Mouse (Mus musculus): ENCODE results near the gene Olfr1358. TPM values are rescaled to one million over a fixed set of nuclear protein-coding genes. Genes with fewer than 3 reads are reported as not detected.

Gene Olfr1358
- total RNA-seq, 2 experiments from 2014 or later = not detected

DNA sequence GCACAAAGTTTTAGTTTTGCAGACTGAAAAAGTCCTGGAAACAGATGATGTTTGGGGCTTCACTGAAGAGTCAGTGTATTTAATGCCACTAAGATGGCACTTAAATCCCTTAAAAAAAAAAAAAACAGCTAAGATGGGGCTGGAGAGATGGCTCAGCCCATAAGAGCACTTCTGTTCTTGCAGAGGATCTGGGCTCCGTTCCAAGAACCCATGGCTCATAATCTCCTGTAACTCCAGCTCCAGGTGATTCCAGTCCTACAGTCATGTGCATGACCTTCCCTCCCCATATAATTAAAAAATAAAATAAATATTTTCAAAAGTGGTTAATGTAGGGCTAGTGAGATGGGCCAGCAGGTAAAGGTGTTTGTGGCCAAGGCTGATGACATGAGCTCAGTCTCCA lies 47.8 kb downstream of the Olfr1358 start:
- ATAC-seq (replicated peaks; ENCODE audit: low FRiP score, poor library complexity, severe bottlenecking) = no peak

GRCm38 (mm10) chr10:78569191-78569590 lies 52.0 kb downstream of the Olfr1358 start:
- no peak for ATAC-seq (replicated peaks; ENCODE audit: low FRiP score, poor library complexity, severe bottlenecking)

DNA sequence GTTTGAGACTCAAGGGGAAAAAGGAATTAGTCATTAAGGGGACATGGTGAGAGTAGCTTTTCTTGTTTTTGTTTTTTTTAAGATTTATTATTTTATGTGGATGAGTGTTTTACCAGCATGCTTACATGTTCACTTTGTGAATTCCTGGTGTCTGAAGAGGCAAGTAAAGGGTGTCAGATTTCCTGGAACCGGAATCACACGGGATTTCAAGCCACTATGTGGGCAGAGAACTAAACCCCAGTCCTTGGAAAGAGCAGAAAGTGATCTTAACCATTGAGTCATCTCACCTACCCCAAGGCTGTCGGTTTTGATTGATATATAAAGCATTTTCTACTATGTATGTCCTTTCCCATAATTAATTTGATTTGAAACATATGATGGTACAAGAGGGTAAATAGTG lies 52.5 kb downstream of the Olfr1358 start:
- ATAC-seq (replicated peaks; ENCODE audit: low FRiP score, poor library complexity, severe bottlenecking) = no peak

Other genes with a start within 250 kb of the Olfr1358 start
- 3.3 and 5.8 TPM in 2 replicates for gene Agpat3, start 164.9 kb upstream of the Olfr1358 start, total RNA-seq (2015; ENCODE audit: low replicate concordance)
- gene Agpat3, start 164.9 kb upstream of the Olfr1358 start, total RNA-seq (2017; ENCODE audit: low replicate concordance) = 2.6 and 3.2 TPM in 2 replicates
- 4.8 and 17.3 TPM in 2 replicates for gene Rrp1, start 104.4 kb upstream of the Olfr1358 start, total RNA-seq (2015; ENCODE audit: low replicate concordance)
- 44.9 and 46.9 TPM in 2 replicates for gene Rrp1, start 104.4 kb upstream of the Olfr1358 start, total RNA-seq (2017; ENCODE audit: low replicate concordance)
- 17.7 and 24.9 TPM in 2 replicates for gene Cstb, start 91.8 kb upstream of the Olfr1358 start, total RNA-seq (2015; ENCODE audit: low replicate concordance)
- 3.3 and 10.0 TPM in 2 replicates for gene Cstb, start 91.8 kb upstream of the Olfr1358 start, total RNA-seq (2017; ENCODE audit: low replicate concordance)
- 2.9 and 6.3 TPM in 2 replicates for gene Pdxk, start 52.5 kb upstream of the Olfr1358 start, total RNA-seq (2015; ENCODE audit: low replicate concordance)
- 1.4 TPM in 2 replicates for gene Pdxk, start 52.5 kb upstream of the Olfr1358 start, total RNA-seq (2017; ENCODE audit: low replicate concordance)
- 5.6 and 6.5 TPM in 2 replicates for gene Ilvbl, start 56.9 kb downstream of the Olfr1358 start, total RNA-seq (2015; ENCODE audit: low replicate concordance)
- gene Ilvbl, start 56.9 kb downstream of the Olfr1358 start, total RNA-seq (2017; ENCODE audit: low replicate concordance) = 8.4 and 12.7 TPM in 2 replicates
- gene Syde1, start 74.5 kb downstream of the Olfr1358 start, total RNA-seq (2015; ENCODE audit: low replicate concordance) = not detected in 2 replicates
- gene Syde1, start 74.5 kb downstream of the Olfr1358 start, total RNA-seq (2017; ENCODE audit: low replicate concordance) = 0.14 TPM in 1 of 2 replicates, not detected in the other
- gene Olfr1357, start 100.6 kb downstream of the Olfr1358 start, total RNA-seq (2015; ENCODE audit: low replicate concordance) = not detected in 2 replicates
- not detected in 2 replicates for gene Olfr1357, start 100.6 kb downstream of the Olfr1358 start, total RNA-seq (2017; ENCODE audit: low replicate concordance)
- gene Casp14, start 200.9 kb downstream of the Olfr1358 start, total RNA-seq (2015; ENCODE audit: low replicate concordance) = not detected in 2 replicates
- gene Casp14, start 200.9 kb downstream of the Olfr1358 start, total RNA-seq (2017; ENCODE audit: low replicate concordance) = not detected in 2 replicates
- gene Ccdc105, start 235.6 kb downstream of the Olfr1358 start, total RNA-seq (2015; ENCODE audit: low replicate concordance) = not detected in 2 replicates
- not detected in 2 replicates for gene Ccdc105, start 235.6 kb downstream of the Olfr1358 start, total RNA-seq (2017; ENCODE audit: low replicate concordance)

All from erythroblast, adult 5-6 weeks (primary cell).